Mouse (Mus musculus) myocyte (in vitro differentiated cells): ENCODE measurements around the gene Uqcc3. TPM values are rescaled to one million over a fixed set of nuclear protein-coding genes. Genes with fewer than 3 reads are reported as not detected.
A peak's percentile ranks its signal among the peaks of the same experiment; 100 is the strongest.

Source experiments
- H3K27me3 ChIP-seq: one replicate; pipeline ENCODE4 v1.6.1; 2011; ENCODE audit not compliant: control insufficient read depth, insufficient read depth, insufficient read length
- H3K36me3 ChIP-seq: one replicate; pipeline ENCODE4 v1.6.1; 2011; ENCODE audit not compliant: control insufficient read depth, insufficient read depth
- H3K4me2 ChIP-seq: one replicate; pipeline ENCODE4 v1.6.1; 2011; ENCODE audit warnings: low read depth, control low read depth
- H3K4me3 ChIP-seq: one replicate; pipeline ENCODE4 v1.5.1; 2011; ENCODE audit warnings: mild to moderate bottlenecking, control low read depth, moderate library complexity
- H3K79me2 ChIP-seq: one replicate; pipeline ENCODE4 v1.6.1; 2011; ENCODE audit not compliant: control insufficient read depth, insufficient read depth
- H3ac ChIP-seq: one replicate; pipeline ENCODE4 v1.6.1; 2011; ENCODE audit not compliant: control insufficient read depth, insufficient read length
- CEBPB ChIP-seq: IDR thresholded peaks from 2 replicates; pipeline ENCODE4 v1.6.1; 2011; ENCODE audit warnings: mild to moderate bottlenecking, moderate library complexity; ENCODE audit not compliant: poor library complexity, insufficient read depth, severe bottlenecking
- E2F4 ChIP-seq: IDR thresholded peaks from one replicate; pipeline ENCODE4 v1.6.1; 2011; ENCODE audit warnings: mild to moderate bottlenecking, control low read depth, moderate library complexity; ENCODE audit not compliant: insufficient read depth
- MAX ChIP-seq: IDR thresholded peaks from one replicate; pipeline ENCODE4 v1.6.1; 2011; ENCODE audit warnings: low read depth, mild to moderate bottlenecking, control low read depth
- MYOD1 ChIP-seq, 3 experiments: IDR thresholded peaks; one replicate each; pipeline ENCODE4 v1.6.1; 2011; ENCODE audit warnings: control low read depth in 2 of 3, low read depth in 2 of 3, mild to moderate bottlenecking in 2 of 3, moderate library complexity in 1 of 3; ENCODE audit not compliant: insufficient read length in 2 of 3, control insufficient read depth in 1 of 3
- MYOG ChIP-seq, 3 experiments: IDR thresholded peaks; one replicate each; pipeline ENCODE4 v1.6.1; 2011; ENCODE audit warnings: control low read depth in 2 of 3, low read depth in 2 of 3, mild to moderate bottlenecking in 2 of 3; ENCODE audit not compliant: insufficient read length in 2 of 3, control insufficient read depth in 1 of 3, insufficient read depth in 1 of 3
- POLR2A ChIP-seq: IDR thresholded peaks from one replicate; pipeline ENCODE4 v1.6.1; 2011; ENCODE audit warnings: low read depth, mild to moderate bottlenecking, control low read depth, moderate library complexity; ENCODE audit not compliant: insufficient read length
- POLR2AphosphoS2 ChIP-seq: IDR thresholded peaks from one replicate; pipeline ENCODE4 v1.6.1; 2011; ENCODE audit warnings: low read depth, control low read depth; ENCODE audit not compliant: insufficient read length
- REST ChIP-seq: IDR thresholded peaks from one replicate; pipeline ENCODE4 v1.6.1; 2011; ENCODE audit warnings: mild to moderate bottlenecking, control low read depth, moderate library complexity; ENCODE audit not compliant: insufficient read depth, insufficient read length
- SRF ChIP-seq: IDR thresholded peaks from one replicate; pipeline ENCODE4 v1.6.1; 2011; ENCODE audit warnings: low read depth; ENCODE audit not compliant: control insufficient read depth, insufficient read length
- TCF12 ChIP-seq: IDR thresholded peaks from one replicate; pipeline ENCODE4 v1.6.1; 2011; ENCODE audit warnings: mild to moderate bottlenecking, control low read depth; ENCODE audit not compliant: poor library complexity, insufficient read depth, severe bottlenecking
- TCF3 ChIP-seq: IDR thresholded peaks from one replicate; pipeline ENCODE4 v1.6.1; 2011; ENCODE audit warnings: low read depth, control low read depth; ENCODE audit not compliant: insufficient read length
- USF1 ChIP-seq: IDR thresholded peaks from one replicate; pipeline ENCODE4 v1.6.1; 2011; ENCODE audit warnings: low read depth, mild to moderate bottlenecking, control low read depth, moderate library complexity
- polyA plus RNA-seq: library from polyadenylated mRNA; unstranded; fragments of >200 nt; fragmentation: generic; extraction: Trizol; gene quantifications from one replicate; pipeline ENCODE4 v1.2.1, GENCODE M21; 2012; ENCODE audit warnings: missing spikeins

Uqcc3 gene
- polyA plus RNA-seq, 1 experiment: 37.0 TPM

DNA sequence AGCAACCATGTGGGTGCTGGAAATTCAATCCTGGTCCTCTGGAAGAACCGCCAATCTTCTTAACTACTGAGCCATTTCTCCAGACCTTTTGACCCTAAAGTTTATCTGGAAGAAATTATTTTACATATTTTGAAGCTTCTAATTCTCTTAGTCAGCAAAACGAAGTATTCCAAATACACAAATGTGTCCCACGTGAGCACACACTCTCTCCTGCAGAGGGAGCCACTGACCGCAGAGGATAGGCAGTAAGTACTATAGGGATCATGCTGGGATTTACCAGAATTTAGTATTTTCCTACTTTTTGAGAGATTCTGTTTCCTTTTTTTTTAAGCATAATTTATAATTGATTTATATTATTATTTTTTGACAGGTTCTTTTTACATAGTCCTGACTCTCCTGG, 23.0 kb downstream of the Uqcc3 start:
- no peak for TF ChIP-seq TCF3
- peak; percentile 78 for TF ChIP-seq USF1
- TF ChIP-seq E2F4: no peak
- TF ChIP-seq REST: no peak
- Histone ChIP-seq H3ac (no peak overlapping the region), H3K79me2 (no peaks in the 10 kb centered on the region), H3K4me3 (no peak overlapping the region), H3K27me3 (no peaks in the 10 kb centered on the region), H3K4me2 (no peak overlapping the region), H3K36me3 (no peaks in the 10 kb centered on the region)

- TF ChIP-seq USF1 (no peak), POLR2A (no peak), MYOD1 (IDR thresholded peaks at IDR 0.05; ENCODE audit: control insufficient read depth in 1 of 3, insufficient read length in 2 of 3, low read depth in 2 of 3) (no peak), POLR2AphosphoS2 (no peak)
- Histone ChIP-seq H3ac (no peak overlapping the region), H3K79me2 (no peaks in the 10 kb centered on the region), H3K27me3 (no peaks in the 10 kb centered on the region), H3K4me3 (no peak overlapping the region), H3K36me3 (peaks cover 8% of the 10 kb centered on the region), H3K4me2 (no peak overlapping the region)
These were observed 27.6 kb downstream of the Uqcc3 start for GRCm38 (mm10) chr19:8853117-8853516.

DNA sequence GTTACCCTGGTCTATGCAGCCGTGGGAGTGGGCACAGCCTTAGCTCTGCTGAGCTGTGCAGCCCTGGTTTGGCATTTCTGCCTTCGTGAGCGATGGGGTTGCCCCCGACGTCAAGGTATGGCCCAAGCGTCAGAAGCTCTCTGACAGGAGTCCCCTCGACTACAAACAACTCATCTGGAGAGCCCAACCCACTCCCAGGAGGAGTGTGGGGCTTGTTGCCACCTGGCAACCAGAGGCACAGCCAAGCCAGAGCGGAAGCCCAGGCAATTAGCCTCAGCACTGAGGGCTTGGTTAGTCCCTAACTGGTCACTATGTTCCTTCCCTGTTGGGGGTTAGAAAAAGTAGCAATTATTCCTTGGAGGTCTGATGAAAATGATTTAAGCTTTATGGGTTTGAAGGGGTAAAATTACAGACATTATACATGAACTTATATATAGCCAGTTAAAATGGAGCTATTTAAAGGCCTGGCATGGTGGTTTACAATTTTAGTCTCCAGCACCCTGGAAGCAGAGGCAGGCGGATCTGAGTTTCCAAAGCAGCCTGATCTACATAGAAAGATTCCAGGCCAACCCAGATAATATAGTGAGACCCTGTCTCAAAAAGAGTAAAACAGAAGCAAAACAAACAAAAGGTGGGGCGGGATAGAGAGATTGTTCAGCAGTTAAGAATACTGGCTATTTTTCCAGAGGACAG, 28.3 kb downstream of the Uqcc3 start:
- H3K79me2 ChIP-seq: no peaks in the 10 kb centered on the region
- H3K4me2 ChIP-seq: no peak overlapping the region
- H3K4me3 ChIP-seq: no peak overlapping the region
- TF ChIP-seq SRF: no peak
- TF ChIP-seq MAX: no peak
- TF ChIP-seq POLR2A: no peak
- no peak for TF ChIP-seq CEBPB
- no peak for TF ChIP-seq TCF3
- TF ChIP-seq E2F4: no peak
- TF ChIP-seq USF1: no peak
- no peaks in the 10 kb centered on the region for H3K27me3 ChIP-seq
- H3K36me3 ChIP-seq: peaks cover 8% of the 10 kb centered on the region
- no peak overlapping the region for H3ac ChIP-seq

- Histone ChIP-seq H3K36me3 (peaks cover 12% of the 10 kb centered on the region), H3ac (no peak overlapping the region), H3K27me3 (no peaks in the 10 kb centered on the region), H3K4me2 (no peak overlapping the region), H3K4me3 (no peak overlapping the region), H3K79me2 (no peaks in the 10 kb centered on the region)
- TF ChIP-seq TCF12 (no peak), MYOD1 (IDR thresholded peaks at IDR 0.05; ENCODE audit: control insufficient read depth in 1 of 3, insufficient read length in 2 of 3, low read depth in 2 of 3) (no peak), MAX (no peak), SRF (no peak), MYOG (IDR thresholded peaks at IDR 0.05; ENCODE audit: control insufficient read depth in 1 of 3, insufficient read depth in 1 of 3, insufficient read length in 2 of 3, low read depth in 2 of 3) (no peak), REST (no peak), POLR2AphosphoS2 (no peak)
These were observed 29.1 kb downstream of the Uqcc3 start for GRCm38 (mm10) chr19:8851639-8852038.

DNA sequence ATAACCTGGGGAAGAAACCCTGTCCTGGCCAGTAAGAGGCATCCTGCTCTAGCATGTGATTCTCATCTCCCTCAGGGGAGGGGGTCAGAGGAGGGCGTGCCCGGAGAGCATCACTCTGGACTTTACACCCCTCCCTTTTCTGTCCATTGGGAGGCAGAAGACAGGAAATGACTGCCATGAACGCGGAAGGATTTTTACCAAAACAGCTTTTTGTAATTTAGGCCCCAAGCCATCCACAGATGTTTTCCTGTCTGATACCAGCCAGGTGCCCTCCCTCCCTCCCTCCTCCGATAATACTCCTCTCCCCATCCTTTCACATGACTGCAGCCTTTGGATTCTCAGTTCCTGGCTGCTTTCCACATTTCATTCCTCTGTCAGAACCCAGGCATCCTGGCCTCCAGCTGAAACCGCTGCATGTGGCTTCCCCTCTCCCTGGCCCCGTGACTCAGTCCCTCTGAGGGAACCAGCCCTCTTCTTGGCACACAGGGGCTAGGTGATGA, 30.3 kb downstream of the Uqcc3 start, which contains the start of gene Lrrn4cl:
Gene Lrrn4cl (plus strand): TSS at position 367 of the 500 bp plus-strand sequence.
- Histone ChIP-seq H3K4me3 (no peak within 1 kb of the TSS), H3K4me2 (peak within 1 kb of the TSS; percentile 20), H3ac (no peak within 1 kb of the TSS), H3K36me3 (peaks cover 22% of the 10 kb centered on the region), H3K79me2 (no peaks in the 10 kb centered on the region), H3K27me3 (no peaks in the 10 kb centered on the region)
- TF ChIP-seq E2F4 (no peak), USF1 (peak; percentile 57)

DNA sequence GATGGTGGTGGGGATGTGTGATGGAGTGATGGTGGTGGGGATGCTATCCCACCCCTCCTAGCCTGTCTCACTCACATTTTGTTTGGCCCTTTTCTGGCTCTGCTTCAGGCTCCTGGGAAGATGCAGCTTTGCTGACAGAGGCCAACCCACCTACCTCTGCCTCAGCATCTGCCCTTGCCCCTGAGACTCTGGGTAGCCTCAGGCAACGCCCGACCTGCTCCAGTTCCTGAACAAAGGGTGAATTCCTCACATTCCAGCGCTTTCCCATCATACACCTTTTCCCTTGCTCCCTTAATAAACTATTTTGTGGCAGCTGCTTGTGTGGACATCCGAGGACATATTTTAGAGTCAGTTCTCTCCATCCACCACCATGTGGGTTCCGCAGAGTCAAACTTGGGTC, 32.4 kb downstream of the Uqcc3 start:
- H3ac ChIP-seq: no peak overlapping the region
- no peak overlapping the region for H3K4me3 ChIP-seq
- H3K27me3 ChIP-seq: no peaks in the 10 kb centered on the region
- H3K36me3 ChIP-seq: peaks cover 27% of the 10 kb centered on the region
- no peaks in the 10 kb centered on the region for H3K79me2 ChIP-seq
- no peak for TF ChIP-seq TCF3
- no peak for TF ChIP-seq POLR2A
- TF ChIP-seq MAX: no peak
- no peak for TF ChIP-seq REST
- no peak for TF ChIP-seq SRF
- TF ChIP-seq TCF12: no peak
- no peak for TF ChIP-seq MYOD1 (IDR thresholded peaks at IDR 0.05; ENCODE audit: control insufficient read depth in 1 of 3, insufficient read length in 2 of 3, low read depth in 2 of 3)
- TF ChIP-seq USF1: no peak
- TF ChIP-seq CEBPB: no peak
- no peak for TF ChIP-seq MYOG (IDR thresholded peaks at IDR 0.05; ENCODE audit: control insufficient read depth in 1 of 3, insufficient read depth in 1 of 3, insufficient read length in 2 of 3, low read depth in 2 of 3)
- no peak for TF ChIP-seq E2F4
- H3K4me2 ChIP-seq: no peak overlapping the region
